Mouse (Mus musculus): ENCODE results near the gene Cox8a. TPM values are rescaled to one million over a fixed set of nuclear protein-coding genes. Genes with fewer than 3 reads are reported as not detected.

The Cox8a gene
- polyA plus RNA-seq, 1 experiment from 2014 or later = 676 TPM

GRCm38 (mm10) chr19:7165509-7166199, 51.8 kb downstream of the Cox8a start:
- peak overlapping the region; percentile 62 for H3K9ac ChIP-seq
- H3K4me1 ChIP-seq = peaks cover 45% of the 10 kb centered on the region
- no peak for ATAC-seq (ENCODE audit: insufficient number of reproducible peaks, low FRiP score, low TSS enrichment, low read depth)
- H3K27me3 ChIP-seq = peaks cover 42% of the 10 kb centered on the region
- 1% methylated on average over 79 of the region's 105 CpGs for WGBS
- no peak overlapping the region; the same call in 1 of the 2 replicates for H3K27ac ChIP-seq
- H3K9me3 ChIP-seq = no peaks in the 10 kb centered on the region
- peak overlapping the region; percentile 99 for H3K4me2 ChIP-seq
- peak overlapping the region; percentile 73 for H3K4me3 ChIP-seq
- no peaks in the 10 kb centered on the region for H3K36me3 ChIP-seq

Other genes with a start within 250 kb of the Cox8a start
- gene Ppp1r14b, start 242.6 kb downstream of the Cox8a start, polyA plus RNA-seq (2015; fragmentation: Nextera tagmentation; extraction: Ambion mirVana) = 168 TPM in 2 replicates
- gene Plcb3, start 241.1 kb downstream of the Cox8a start, polyA plus RNA-seq (2015; fragmentation: Nextera tagmentation; extraction: Ambion mirVana) = 48.4 and 50.5 TPM in 2 replicates
- 117 and 124 TPM in 2 replicates for gene Fkbp2, start 237.1 kb downstream of the Cox8a start, polyA plus RNA-seq (2015; fragmentation: Nextera tagmentation; extraction: Ambion mirVana)
- gene Vegfb, start 230.0 kb downstream of the Cox8a start, polyA plus RNA-seq (2015; fragmentation: Nextera tagmentation; extraction: Ambion mirVana) = 39.9 and 46.3 TPM in 2 replicates
- gene Dnajc4, start 225.0 kb downstream of the Cox8a start, polyA plus RNA-seq (2015; fragmentation: Nextera tagmentation; extraction: Ambion mirVana) = 23.8 and 30.6 TPM in 2 replicates
- 21.7 and 24.1 TPM in 2 replicates for gene Nudt22, start 221.5 kb downstream of the Cox8a start, polyA plus RNA-seq (2015; fragmentation: Nextera tagmentation; extraction: Ambion mirVana)
- 11.9 and 12.2 TPM in 2 replicates for gene Trpt1, start 221.5 kb downstream of the Cox8a start, polyA plus RNA-seq (2015; fragmentation: Nextera tagmentation; extraction: Ambion mirVana)
- 13.1 TPM in 2 replicates for gene Fermt3, start 198.1 kb downstream of the Cox8a start, polyA plus RNA-seq (2015; fragmentation: Nextera tagmentation; extraction: Ambion mirVana)
- 207 and 226 TPM in 2 replicates for gene Stip1, start 177.6 kb downstream of the Cox8a start, polyA plus RNA-seq (2015; fragmentation: Nextera tagmentation; extraction: Ambion mirVana)
- 18.2 and 27.2 TPM in 2 replicates for gene Macrod1, start 160.8 kb downstream of the Cox8a start, polyA plus RNA-seq (2015; fragmentation: Nextera tagmentation; extraction: Ambion mirVana)
- gene Flrt1, start 111.9 kb downstream of the Cox8a start, polyA plus RNA-seq (2015; fragmentation: Nextera tagmentation; extraction: Ambion mirVana) = 5.6 and 5.8 TPM in 2 replicates
- 183 and 197 TPM in 2 replicates for gene Otub1, start 11.3 kb downstream of the Cox8a start, polyA plus RNA-seq (2015; fragmentation: Nextera tagmentation; extraction: Ambion mirVana)
- gene Naa40, start 23.6 kb upstream of the Cox8a start, polyA plus RNA-seq (2015; fragmentation: Nextera tagmentation; extraction: Ambion mirVana) = 43.4 and 45.0 TPM in 2 replicates
- gene Rcor2, start 49.7 kb upstream of the Cox8a start, polyA plus RNA-seq (2015; fragmentation: Nextera tagmentation; extraction: Ambion mirVana) = 16.9 TPM in 2 replicates
- 41.1 and 46.4 TPM in 2 replicates for gene Mark2, start 124.2 kb upstream of the Cox8a start, polyA plus RNA-seq (2015; fragmentation: Nextera tagmentation; extraction: Ambion mirVana)
- 24.8 and 26.0 TPM in 2 replicates for gene Spindoc, start 165.4 kb upstream of the Cox8a start, polyA plus RNA-seq (2015; fragmentation: Nextera tagmentation; extraction: Ambion mirVana)
- 6.4 and 7.8 TPM in 2 replicates for gene 2700081O15Rik, start 200.0 kb upstream of the Cox8a start, polyA plus RNA-seq (2015; fragmentation: Nextera tagmentation; extraction: Ambion mirVana)